Mouse (Mus musculus): ENCODE data around the gene Rnf186.

The Rnf186 gene

DNA sequence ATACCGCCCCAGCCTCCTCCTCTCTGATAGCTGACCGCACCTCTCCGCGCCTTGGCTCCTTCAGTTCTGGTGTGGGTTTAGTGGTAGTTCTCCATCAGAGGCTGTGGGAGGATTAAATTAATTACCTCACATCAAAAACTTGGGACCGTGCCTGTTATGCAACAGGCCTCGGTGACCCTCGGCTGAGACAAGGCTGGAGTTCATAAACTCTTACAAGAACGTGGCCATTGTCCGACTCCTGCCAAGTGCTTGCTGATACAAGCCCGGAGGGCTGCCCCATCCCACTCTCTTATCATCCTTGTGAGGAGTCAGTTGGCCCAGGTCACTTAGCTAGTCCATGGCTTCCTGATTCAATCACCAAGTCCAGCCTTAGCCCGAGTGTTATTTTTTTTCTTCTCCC, 46.4 kb downstream of the Rnf186 start:
- no peak for DNase-seq (ENCODE audit: low read depth, low spot score)

DNA sequence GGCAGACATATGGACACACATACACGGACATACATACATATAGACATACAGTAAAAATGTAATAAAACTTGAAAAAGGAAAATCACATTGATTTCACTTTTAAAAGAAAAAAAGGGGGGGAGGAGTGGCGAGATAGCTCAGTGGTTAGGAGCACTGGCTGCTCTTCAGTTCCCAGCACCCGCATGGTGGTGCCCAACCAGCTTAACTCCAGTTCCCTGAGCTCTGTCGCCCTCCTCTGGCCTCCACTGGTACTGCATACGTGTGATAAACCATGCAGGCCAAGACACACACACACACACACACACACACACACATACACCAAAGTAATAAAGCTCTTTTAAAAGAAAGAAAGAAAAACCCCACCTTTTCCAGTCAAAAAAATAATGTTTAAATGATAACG, 47.9 kb downstream of the Rnf186 start:
- DNase-seq (ENCODE audit: low read depth, low spot score) = peak; percentile 19

All from A20 (cell line).